Mouse (Mus musculus): Measurements from ENCODE around the gene Krtap1-4. TPM values are rescaled to one million over a fixed set of nuclear protein-coding genes. Genes with fewer than 3 reads are reported as not detected.
"Not testable (repeated sequence)": the region's sequence is repeated elsewhere in the genome, so short reads cannot be mapped to it uniquely, and the experiment has no call there.

Gene Krtap1-4
- polyA plus RNA-seq (2012), result not detected in 2 replicates

- Histone ChIP-seq H3K36me3 (ENCODE audit: control insufficient read depth) (no peaks in the 10 kb centered on the region), H3K27me3 (ENCODE audit: control insufficient read depth) (no peaks in the 10 kb centered on the region), H3K9me3 (ENCODE audit: control insufficient read depth, low read length) (peaks cover 3% of the 10 kb centered on the region), H3K4me3 (replicated peaks) (no peak within 1 kb of the TSS), H3K4me1 (ENCODE audit: control insufficient read depth) (no peaks in the 10 kb centered on the region)
- TF ChIP-seq GATA1 (IDR thresholded peaks at IDR 0.05; ENCODE audit: low read length), result no peak
- no peak for TF ChIP-seq TAL1 (IDR thresholded peaks at IDR 0.05; ENCODE audit: low read length)
Observed at GRCm38 (mm10) chr11:99583245-99583704, at the start of gene Krtap1-4. Gene Krtap1-4, minus strand, starts transcription at chr11:99583654.

DNA sequence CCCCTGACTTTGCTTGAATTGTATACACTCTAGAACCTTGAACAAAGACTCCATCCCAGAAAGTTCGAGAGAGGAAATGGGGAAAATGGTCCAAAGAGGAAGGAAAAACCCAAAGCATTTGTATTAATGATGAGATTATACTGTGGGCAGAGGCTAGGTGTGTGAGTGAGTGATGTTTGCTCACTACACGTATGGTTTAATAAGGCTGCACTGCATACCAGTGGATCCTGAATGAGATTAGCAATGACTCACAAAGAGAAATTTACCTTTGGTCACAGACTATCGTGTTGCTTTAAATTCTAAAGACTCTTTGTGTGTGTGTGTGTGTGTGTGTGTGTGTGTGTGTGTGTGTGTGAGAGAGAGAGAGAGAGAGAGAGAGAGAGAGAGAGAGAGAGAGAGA lies 47.4 kb upstream of the Krtap1-4 start:
- peaks cover 2% of the 10 kb centered on the region; the same call in 1 of the 2 replicates for H3K9me3 ChIP-seq (ENCODE audit: control insufficient read depth, low read length)
- H3K4me1 ChIP-seq (ENCODE audit: control insufficient read depth), result no peaks in the 10 kb centered on the region
- H3K36me3 ChIP-seq (ENCODE audit: control insufficient read depth), result no peaks in the 10 kb centered on the region
- H3K4me3 ChIP-seq (replicated peaks), result no peak overlapping the region
- H3K27me3 ChIP-seq (ENCODE audit: control insufficient read depth), result no peaks in the 10 kb centered on the region
- TF ChIP-seq TAL1 (IDR thresholded peaks at IDR 0.05; ENCODE audit: low read length) (no peak), GATA1 (IDR thresholded peaks at IDR 0.05; ENCODE audit: low read length) (no peak)

DNA sequence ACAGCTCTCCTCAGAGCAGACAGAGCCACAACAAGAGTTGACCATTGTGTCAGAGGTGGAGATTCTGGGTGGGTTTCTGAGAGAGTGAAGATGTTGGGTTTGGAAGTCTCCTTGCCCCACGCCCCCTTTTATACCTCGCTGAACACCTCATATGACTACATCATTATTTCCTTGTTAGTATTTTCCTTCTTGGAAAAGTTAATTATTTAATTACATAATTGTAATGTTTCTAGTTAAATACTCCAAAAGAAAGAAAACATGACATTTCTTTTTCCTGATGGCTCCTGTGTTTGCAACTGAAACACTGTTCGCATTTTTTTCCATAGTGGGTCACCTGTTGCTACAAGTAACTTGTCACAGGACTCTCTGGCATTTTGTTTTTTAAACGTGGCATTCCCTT lies 44.7 kb upstream of the Krtap1-4 start, which contains the start of gene Krtap4-1:
Gene Krtap4-1 (minus strand): TSS at position 101 of the 400 bp plus-strand sequence.
- H3K27me3 ChIP-seq (ENCODE audit: control insufficient read depth), result no peaks in the 10 kb centered on the region
- H3K4me1 ChIP-seq (ENCODE audit: control insufficient read depth), result no peaks in the 10 kb centered on the region
- H3K4me3 ChIP-seq (replicated peaks), result no peak within 1 kb of the TSS
- H3K9me3 ChIP-seq (ENCODE audit: control insufficient read depth, low read length), result peaks cover 2% of the 10 kb centered on the region; the same call in 1 of the 2 replicates
- H3K36me3 ChIP-seq (ENCODE audit: control insufficient read depth), result no peaks in the 10 kb centered on the region
- TF ChIP-seq TAL1 (IDR thresholded peaks at IDR 0.05; ENCODE audit: low read length) (no peak), GATA1 (IDR thresholded peaks at IDR 0.05; ENCODE audit: low read length) (no peak)

DNA sequence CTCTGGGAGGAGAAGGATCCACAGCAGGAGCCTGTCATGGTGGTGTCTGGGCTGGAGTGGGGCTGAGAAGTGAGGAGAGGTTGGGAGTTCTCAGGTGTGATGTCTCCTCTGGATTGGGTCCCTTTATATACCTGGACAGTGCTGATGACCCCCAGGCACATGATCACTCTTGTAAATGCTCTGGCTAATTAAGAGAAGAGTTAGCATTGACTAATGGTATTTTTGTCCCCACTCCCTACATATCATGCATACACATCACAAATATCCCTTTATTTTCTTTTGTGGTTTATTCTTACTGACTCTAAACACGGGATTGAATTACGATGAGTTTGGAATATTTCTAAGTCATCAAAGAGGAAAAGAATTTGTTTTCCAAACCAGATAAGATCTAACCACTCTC lies 36.9 kb upstream of the Krtap1-4 start, which contains the start of gene Gm11562:
Gene Gm11562 (minus strand): TSS at position 101 of the 400 bp plus-strand sequence.
- Histone ChIP-seq H3K27me3 (ENCODE audit: control insufficient read depth) (no peaks in the 10 kb centered on the region), H3K9me3 (ENCODE audit: control insufficient read depth, low read length) (no peaks in the 10 kb centered on the region), H3K4me1 (ENCODE audit: control insufficient read depth) (no peaks in the 10 kb centered on the region), H3K36me3 (ENCODE audit: control insufficient read depth) (no peaks in the 10 kb centered on the region), H3K4me3 (replicated peaks) (no peak within 1 kb of the TSS)
- TF ChIP-seq TAL1 (IDR thresholded peaks at IDR 0.05; ENCODE audit: low read length) (no peak), GATA1 (IDR thresholded peaks at IDR 0.05; ENCODE audit: low read length) (no peak)

GRCm38 (mm10) chr11:99614796-99615363 lies 31.4 kb upstream of the Krtap1-4 start, which contains the start of gene Krtap2-4:
Gene Krtap2-4, minus strand, starts transcription at chr11:99614846.
- H3K4me3 ChIP-seq (replicated peaks), result no peak within 1 kb of the TSS

GRCm38 (mm10) chr11:99610089-99610488 lies 26.6 kb upstream of the Krtap1-4 start, which contains the start of gene Gm11937:
Gene Gm11937, minus strand, starts transcription at chr11:99610189.
- not testable (repeated sequence) for H3K36me3 ChIP-seq (ENCODE audit: control insufficient read depth); H3K27me3 ChIP-seq (ENCODE audit: control insufficient read depth); H3K9me3 ChIP-seq (ENCODE audit: control insufficient read depth, low read length); H3K4me1 ChIP-seq (ENCODE audit: control insufficient read depth); H3K4me3 ChIP-seq (replicated peaks)

More at GRCm38 (mm10) chr11:99614796-99615363, 31.4 kb upstream of the Krtap1-4 start, which contains the start of gene Krtap2-4:
- Histone ChIP-seq H3K27me3 (ENCODE audit: control insufficient read depth) (no peaks in the 10 kb centered on the region), H3K9me3 (ENCODE audit: control insufficient read depth, low read length) (no peaks in the 10 kb centered on the region), H3K36me3 (ENCODE audit: control insufficient read depth) (no peaks in the 10 kb centered on the region), H3K4me1 (ENCODE audit: control insufficient read depth) (no peaks in the 10 kb centered on the region)
- no peak for TF ChIP-seq TAL1 (IDR thresholded peaks at IDR 0.05; ENCODE audit: low read length)

GRCm38 (mm10) chr11:99609126-99609525 lies 25.7 kb upstream of the Krtap1-4 start:
- Histone ChIP-seq H3K4me1 (ENCODE audit: control insufficient read depth) (no peaks in the 10 kb centered on the region), H3K27me3 (ENCODE audit: control insufficient read depth) (no peaks in the 10 kb centered on the region)
- no peak for TF ChIP-seq TAL1 (IDR thresholded peaks at IDR 0.05; ENCODE audit: low read length)
- no peak for TF ChIP-seq GATA1 (IDR thresholded peaks at IDR 0.05; ENCODE audit: low read length)

GRCm38 (mm10) chr11:99603208-99603607 lies 19.8 kb upstream of the Krtap1-4 start, which contains the start of gene Gm11938:
Gene Gm11938, minus strand, starts transcription at chr11:99603308.
- not testable (repeated sequence) for H3K27me3 ChIP-seq (ENCODE audit: control insufficient read depth); H3K4me1 ChIP-seq (ENCODE audit: control insufficient read depth); H3K9me3 ChIP-seq (ENCODE audit: control insufficient read depth, low read length); H3K4me3 ChIP-seq (replicated peaks); H3K36me3 ChIP-seq (ENCODE audit: control insufficient read depth)

More at GRCm38 (mm10) chr11:99609126-99609525, 25.7 kb upstream of the Krtap1-4 start:
- no peaks in the 10 kb centered on the region for H3K9me3 ChIP-seq (ENCODE audit: control insufficient read depth, low read length)
- H3K36me3 ChIP-seq (ENCODE audit: control insufficient read depth), result no peaks in the 10 kb centered on the region
- no peak overlapping the region for H3K4me3 ChIP-seq (replicated peaks)

DNA sequence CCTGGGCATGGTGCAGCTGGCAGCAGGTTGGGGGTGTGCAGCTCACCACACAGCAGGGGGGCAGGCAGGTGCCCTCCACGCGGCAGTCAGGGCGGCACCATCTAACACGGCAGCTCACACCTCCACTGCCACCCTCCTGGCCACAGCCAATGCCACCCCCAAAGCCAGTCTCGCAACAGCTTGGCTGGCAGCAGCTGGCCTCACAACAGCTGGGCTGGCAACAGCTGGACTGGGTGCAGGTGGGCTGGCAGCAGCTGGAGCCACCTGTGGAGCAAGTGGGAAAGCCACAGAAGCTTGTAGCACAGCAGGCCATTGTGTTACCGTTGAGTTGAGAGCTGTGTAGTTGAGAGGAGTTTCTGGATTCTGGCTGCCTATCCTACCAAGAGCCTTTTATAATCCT lies 14.3 kb upstream of the Krtap1-4 start, which contains the start of gene Krtap9-3:
Gene Krtap9-3 (minus strand): TSS at position 364 of the 400 bp plus-strand sequence.
- H3K36me3 ChIP-seq (ENCODE audit: control insufficient read depth); H3K4me1 ChIP-seq (ENCODE audit: control insufficient read depth); H3K9me3 ChIP-seq (ENCODE audit: control insufficient read depth, low read length); H3K27me3 ChIP-seq (ENCODE audit: control insufficient read depth); H3K4me3 ChIP-seq (replicated peaks): not testable (repeated sequence)

DNA sequence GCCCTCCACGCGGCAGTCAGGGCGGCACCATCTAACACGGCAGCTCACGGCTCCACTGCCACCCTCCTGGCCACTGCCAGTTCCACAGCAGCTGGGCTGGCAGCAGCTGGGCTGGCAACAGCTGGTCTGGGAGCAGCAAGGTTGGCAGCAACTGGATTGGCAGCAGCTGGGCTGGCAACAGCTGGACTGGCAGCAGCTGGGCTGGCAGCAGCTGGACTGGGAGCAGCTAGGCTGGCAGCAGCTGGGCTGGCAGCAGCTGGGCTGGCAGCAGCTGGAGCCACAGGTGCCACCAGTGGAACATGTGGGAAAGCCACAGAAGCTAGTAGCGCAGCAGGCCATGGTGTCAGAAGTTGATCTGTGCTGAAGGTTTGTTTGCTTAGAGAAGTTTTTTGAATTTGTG lies 7.5 kb upstream of the Krtap1-4 start, which contains the start of gene Krtap1-3:
Gene Krtap1-3 (minus strand): TSS at position 359 of the 400 bp plus-strand sequence.
- TF ChIP-seq TAL1 (IDR thresholded peaks at IDR 0.05; ENCODE audit: low read length), result no peak
- TF ChIP-seq GATA1 (IDR thresholded peaks at IDR 0.05; ENCODE audit: low read length), result no peak
- Histone ChIP-seq H3K36me3 (ENCODE audit: control insufficient read depth) (no peaks in the 10 kb centered on the region), H3K4me1 (ENCODE audit: control insufficient read depth) (no peaks in the 10 kb centered on the region), H3K4me3 (replicated peaks) (no peak within 1 kb of the TSS), H3K9me3 (ENCODE audit: control insufficient read depth, low read length) (peaks cover 2% of the 10 kb centered on the region; the same call in 1 of the 2 replicates), H3K27me3 (ENCODE audit: control insufficient read depth) (no peaks in the 10 kb centered on the region)

Data from erythroblast, embryonic 14.5 days (primary cell).